20 mouse cellular contexts compared by ENCODE assay signal in the genomic region with DNA sequence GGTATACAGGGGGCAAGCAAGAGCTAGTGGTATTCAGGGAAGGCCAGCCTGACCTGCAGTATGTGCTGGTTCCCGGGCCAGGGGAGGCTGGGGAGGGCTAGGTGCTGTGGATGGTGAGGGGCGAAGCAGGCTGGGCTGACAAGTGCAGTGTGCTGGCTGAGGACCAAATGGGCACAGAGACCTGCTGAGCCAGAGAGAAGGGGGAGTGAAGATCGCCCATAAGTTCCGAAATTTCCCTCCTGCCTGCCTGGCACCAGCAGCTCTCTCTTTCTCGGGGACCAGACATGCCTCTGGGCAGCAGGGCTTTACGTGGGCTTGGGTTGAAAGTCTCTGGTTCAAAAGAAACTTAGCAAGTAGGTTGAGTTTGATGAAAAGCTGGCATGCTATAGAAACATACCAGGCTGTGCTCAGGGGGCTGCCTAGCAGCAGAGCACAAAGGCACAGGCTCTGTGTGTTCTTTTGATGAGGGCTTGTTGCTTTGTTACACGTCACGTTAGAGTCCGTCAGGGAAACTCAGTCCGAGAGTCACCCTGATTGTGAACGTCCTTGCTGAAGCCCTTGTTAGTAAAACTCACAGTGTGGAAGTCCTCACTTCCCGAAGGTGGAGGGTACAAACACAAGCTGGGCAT. TPM values are rescaled to one million over a fixed set of nuclear protein-coding genes. Genes with fewer than 3 reads are reported as not detected.
DNase-seq lines count a peak whose midpoint lies in the region; ATAC-seq lines count a peak whose summit lies in the region.
"Had no signal": no experiment of that assay in that cellular context is flagged by ENCODE, and none has a peak within 500 bp of the region (broad histone marks: within the 10 kb centered on the region; RNA-seq: fewer than 3 reads in every experiment).

No protein-coding gene starts in this region.

- no peaks in the 10 kb centered on the region; the same call in 1 of the 2 replicates for H3K4me1 ChIP-seq in neural tube, embryonic 12.5 days
- no peaks in the 10 kb centered on the region for H3K4me1 ChIP-seq in hindbrain, embryonic 15.5 days (replicated peaks)
- H3K4me1 ChIP-seq in neural tube, embryonic 13.5 days (replicated peaks), result peaks cover 17% of the 10 kb centered on the region; the same call in 1 of the 2 replicates
- H3K4me1 ChIP-seq: embryonic facial prominence, embryonic 10.5 days; limb, embryonic 12.5 days; liver, embryonic 13.5 days had no signal

- no peaks in the 10 kb centered on the region for H3K9me3 ChIP-seq in neural tube, embryonic 12.5 days
- H3K9me3 ChIP-seq in hindbrain, embryonic 15.5 days, result no peaks in the 10 kb centered on the region
- no peaks in the 10 kb centered on the region for H3K9me3 ChIP-seq in neural tube, embryonic 13.5 days
- H3K9me3 ChIP-seq: embryonic facial prominence, embryonic 10.5 days; G1E; limb, embryonic 12.5 days; liver, embryonic 13.5 days had no signal

- peaks cover 99% of the 10 kb centered on the region for H3K36me3 ChIP-seq in neural tube, embryonic 12.5 days
- H3K36me3 ChIP-seq in hindbrain, embryonic 15.5 days, result peaks cover 78% of the 10 kb centered on the region
- H3K36me3 ChIP-seq in neural tube, embryonic 13.5 days, result peaks cover 100% of the 10 kb centered on the region

- H3K4me2 ChIP-seq in neural tube, embryonic 12.5 days (replicated peaks), result no peak overlapping the region
- no peak overlapping the region for H3K4me2 ChIP-seq in hindbrain, embryonic 15.5 days
- no peak overlapping the region for H3K4me2 ChIP-seq in neural tube, embryonic 13.5 days
- H3K4me2 ChIP-seq: limb, embryonic 12.5 days; liver, embryonic 13.5 days had no signal

- H3K9ac ChIP-seq in neural tube, embryonic 12.5 days, result no peak overlapping the region
- H3K9ac ChIP-seq in hindbrain, embryonic 15.5 days, result no peak overlapping the region
- H3K9ac ChIP-seq in neural tube, embryonic 13.5 days, result no peak overlapping the region
- H3K9ac ChIP-seq: limb, embryonic 12.5 days; liver, embryonic 13.5 days had no signal

- H3K27me3 ChIP-seq in neural tube, embryonic 12.5 days (replicated peaks), result no peaks in the 10 kb centered on the region
- H3K27me3 ChIP-seq in hindbrain, embryonic 15.5 days, result no peaks in the 10 kb centered on the region
- no peaks in the 10 kb centered on the region for H3K27me3 ChIP-seq in neural tube, embryonic 13.5 days
- H3K27me3 ChIP-seq: limb, embryonic 12.5 days; liver, embryonic 13.5 days had no signal

- DNase-seq in cerebellum, postnatal 10 days, result peak; percentile 43 to 58
- no peak for DNase-seq in cerebellum, adult 11 months
- no peak for DNase-seq in neural tube, embryonic 10.5 days (ENCODE audit: extremely low spot score, low spot score)
- DNase-seq in thymus, postnatal 14 days, result no peak
- no peak for DNase-seq in adrenal gland, postnatal 36 days
- DNase-seq: gastrocnemius, postnatal 36 days; kidney, adult 2 months; kidney, postnatal 4 days; liver, embryonic 13.5 days; lung, postnatal 10 days had no signal

- H3K4me3 ChIP-seq in neural tube, embryonic 12.5 days, result no peak overlapping the region
- H3K4me3 ChIP-seq in hindbrain, embryonic 15.5 days, result no peak overlapping the region
- no peak overlapping the region for H3K4me3 ChIP-seq in neural tube, embryonic 13.5 days
- H3K4me3 ChIP-seq: embryonic facial prominence, embryonic 10.5 days; erythroblast, embryonic 14.5 days; limb, embryonic 12.5 days; liver, embryonic 13.5 days; myocyte had no signal

- no peak overlapping the region for H3K27ac ChIP-seq in neural tube, embryonic 12.5 days
- peak overlapping the region; percentile 55 for H3K27ac ChIP-seq in hindbrain, embryonic 15.5 days (replicated peaks)
- H3K27ac ChIP-seq in neural tube, embryonic 13.5 days (replicated peaks), result peak overlapping the region; percentile 54
- H3K27ac ChIP-seq: embryonic facial prominence, embryonic 10.5 days; limb, embryonic 12.5 days; liver, embryonic 13.5 days had no signal

- ATAC-seq in neural tube, embryonic 12.5 days (ENCODE audit: low FRiP score, low read depth), result peak; percentile 79
- ATAC-seq in hindbrain, embryonic 15.5 days (ENCODE audit: low FRiP score, low read depth), result peak; percentile 79
- ATAC-seq in neural tube, embryonic 13.5 days (ENCODE audit: low read depth), result peak; percentile 86
- ATAC-seq: CD4-positive, CD25-positive, alpha-beta regulatory T cell, adult 4 months had no signal

- WGBS in neural tube, embryonic 12.5 days, result 55% methylated on average over 12 of the region's 12 CpGs
- WGBS in hindbrain, embryonic 15.5 days, result 44% methylated on average over 12 of the region's 12 CpGs
- WGBS in neural tube, embryonic 13.5 days, result 47% methylated on average over 12 of the region's 12 CpGs

RNA-seq across cellular contexts. Expression of a gene that starts 12.4 kb away (rescaled TPM):
- polyA plus RNA-seq in neural tube, embryonic 12.5 days (2016; fragmentation: Nextera tagmentation; extraction: Ambion mirVana), result 27.7 and 28.2 TPM in 2 replicates
- 22.7 and 22.8 TPM in 2 replicates for polyA plus RNA-seq in hindbrain, embryonic 15.5 days (2015; fragmentation: Nextera tagmentation; extraction: Ambion mirVana)
- polyA plus RNA-seq in neural tube, embryonic 13.5 days (2015; fragmentation: Nextera tagmentation; extraction: Ambion mirVana), result 21.4 and 23.0 TPM in 2 replicates
- 10 to 100 TPM; 72.5 to 86.2 TPM for total RNA-seq in adrenal gland, postnatal 36 days (2021)

RNA-seq across cellular contexts. Expression of a gene that starts 16.2 kb away (rescaled TPM):
- 19.5 and 19.7 TPM in 2 replicates for polyA plus RNA-seq in neural tube, embryonic 12.5 days (2016; fragmentation: Nextera tagmentation; extraction: Ambion mirVana)
- 18.4 and 20.2 TPM in 2 replicates for polyA plus RNA-seq in hindbrain, embryonic 15.5 days (2015; fragmentation: Nextera tagmentation; extraction: Ambion mirVana)
- 15.0 and 19.0 TPM in 2 replicates for polyA plus RNA-seq in neural tube, embryonic 13.5 days (2015; fragmentation: Nextera tagmentation; extraction: Ambion mirVana)
- 10 to 100 TPM; 18.9 to 20.8 TPM for total RNA-seq in adrenal gland, postnatal 36 days (2021)

RNA-seq across cellular contexts. Expression of a gene that starts 39.5 kb away (rescaled TPM):
- 0.29 and 0.37 TPM in 2 replicates for polyA plus RNA-seq in neural tube, embryonic 12.5 days (2016; fragmentation: Nextera tagmentation; extraction: Ambion mirVana)
- polyA plus RNA-seq in hindbrain, embryonic 15.5 days (2015; fragmentation: Nextera tagmentation; extraction: Ambion mirVana), result 0.44 and 0.50 TPM in 2 replicates
- polyA plus RNA-seq in neural tube, embryonic 13.5 days (2015; fragmentation: Nextera tagmentation; extraction: Ambion mirVana), result 0.22 and 0.43 TPM in 2 replicates
- total RNA-seq in adrenal gland, postnatal 36 days (2021), result 1 to 10 TPM in 1 of 2 experiments, under 1 TPM in 1; 0.46 to 1.3 TPM
- total RNA-seq: megakaryocyte, adult 5-6 weeks had no signal
- polyA plus RNA-seq: erythroblast, embryonic 14.5 days; G1E had no signal

Comparison
In these comparisons a context has a peak if more than half of its experiments do, and no peak if none do; other contexts are left out.
1. DNase-seq: peak in cerebellum, postnatal 10 days (2 of 2); none in cerebellum, adult 11 months (single experiment), neural tube, embryonic 10.5 days (single experiment), thymus, postnatal 14 days (single experiment) and adrenal gland, postnatal 36 days (0 of 2).
2. Peak in every context shown above with its lines, with median percentiles within 50 percentile points of each other: ATAC-seq.